Mouse (Mus musculus): ENCODE measurements around the gene Rbfox2. TPM values are rescaled to one million over a fixed set of nuclear protein-coding genes. Genes with fewer than 3 reads are reported as not detected.

Gene Rbfox2
- polyA plus RNA-seq, 1 experiment from 2014 or later: 67.8 TPM

- ATAC-seq (replicated peaks; ENCODE audit: low FRiP score, low TSS enrichment, low read depth): no peak
- H3K9me3 ChIP-seq (ENCODE audit: control insufficient read depth, low read length): no peaks in the 10 kb centered on the region
- no peak overlapping the region for H3K4me3 ChIP-seq (ENCODE audit: low read depth, low read length)
- H3K9ac ChIP-seq (ENCODE audit: low read length): no peak overlapping the region
- no peak overlapping the region for H3K27ac ChIP-seq (ENCODE audit: low read depth)
- no peaks in the 10 kb centered on the region for H3K27me3 ChIP-seq (replicated peaks; ENCODE audit: control insufficient read depth, insufficient read depth, low read length)
- no peak for DNase-seq (ENCODE audit: low spot score)
- no peak overlapping the region for H3K4me2 ChIP-seq (ENCODE audit: low read length)
- peaks cover 76% of the 10 kb centered on the region for H3K36me3 ChIP-seq (ENCODE audit: control insufficient read depth, insufficient read depth, low read length)
- no peaks in the 10 kb centered on the region for H3K4me1 ChIP-seq (replicated peaks; ENCODE audit: control insufficient read depth, insufficient read depth, low read length)
- 88% methylated on average over 6 of the region's 6 CpGs for WGBS
Measured at GRCm38 (mm10) chr15:77097358-77097757, 209.4 kb downstream of the Rbfox2 start.

- Histone ChIP-seq H3K9ac (ENCODE audit: low read length) (no peak overlapping the region), H3K4me2 (ENCODE audit: low read length) (no peak overlapping the region), H3K4me3 (ENCODE audit: low read depth, low read length) (no peak overlapping the region), H3K27ac (ENCODE audit: low read depth) (no peak overlapping the region), H3K9me3 (ENCODE audit: control insufficient read depth, low read length) (no peaks in the 10 kb centered on the region), H3K36me3 (ENCODE audit: control insufficient read depth, insufficient read depth, low read length) (peaks cover 77% of the 10 kb centered on the region), H3K4me1 (replicated peaks; ENCODE audit: control insufficient read depth, insufficient read depth, low read length) (no peaks in the 10 kb centered on the region), H3K27me3 (replicated peaks; ENCODE audit: control insufficient read depth, insufficient read depth, low read length) (no peaks in the 10 kb centered on the region)
- DNase-seq (ENCODE audit: low spot score): no peak
- no peak for ATAC-seq (replicated peaks; ENCODE audit: low FRiP score, low TSS enrichment, low read depth)
- WGBS: 90% methylated on average over 1 of the region's 1 CpGs
Measured at GRCm38 (mm10) chr15:77095216-77095615, 211.6 kb downstream of the Rbfox2 start.

- no peak overlapping the region for H3K27ac ChIP-seq (ENCODE audit: low read depth)
- H3K4me3 ChIP-seq (ENCODE audit: low read depth, low read length): no peak overlapping the region
- DNase-seq (ENCODE audit: low spot score) (no peak), ATAC-seq (replicated peaks; ENCODE audit: low FRiP score, low TSS enrichment, low read depth) (no peak)
- 90% methylated on average over 13 of the region's 13 CpGs for WGBS
- H3K9me3 ChIP-seq (ENCODE audit: control insufficient read depth, low read length): no peaks in the 10 kb centered on the region
- no peaks in the 10 kb centered on the region for H3K27me3 ChIP-seq (replicated peaks; ENCODE audit: control insufficient read depth, insufficient read depth, low read length)
- H3K36me3 ChIP-seq (ENCODE audit: control insufficient read depth, insufficient read depth, low read length): peaks cover 79% of the 10 kb centered on the region
- no peak overlapping the region for H3K4me2 ChIP-seq (ENCODE audit: low read length)
- H3K4me1 ChIP-seq (replicated peaks; ENCODE audit: control insufficient read depth, insufficient read depth, low read length): no peaks in the 10 kb centered on the region
- no peak overlapping the region for H3K9ac ChIP-seq (ENCODE audit: low read length)
Measured at GRCm38 (mm10) chr15:77094431-77094830, 212.4 kb downstream of the Rbfox2 start.

GRCm38 (mm10) chr15:77091394-77091793 is 215.4 kb downstream of the Rbfox2 start:
- no peak overlapping the region for H3K4me3 ChIP-seq (ENCODE audit: low read depth, low read length)
- ATAC-seq (replicated peaks; ENCODE audit: low FRiP score, low TSS enrichment, low read depth): no peak
- no peak for DNase-seq (ENCODE audit: low spot score)
- H3K4me1 ChIP-seq (replicated peaks; ENCODE audit: control insufficient read depth, insufficient read depth, low read length): no peaks in the 10 kb centered on the region
- WGBS: 88% methylated on average over 4 of the region's 4 CpGs
- H3K27me3 ChIP-seq (replicated peaks; ENCODE audit: control insufficient read depth, insufficient read depth, low read length): no peaks in the 10 kb centered on the region
- no peak overlapping the region for H3K9ac ChIP-seq (ENCODE audit: low read length)
- H3K36me3 ChIP-seq (ENCODE audit: control insufficient read depth, insufficient read depth, low read length): peaks cover 74% of the 10 kb centered on the region
- H3K27ac ChIP-seq (ENCODE audit: low read depth): no peak overlapping the region
- no peak overlapping the region for H3K4me2 ChIP-seq (ENCODE audit: low read length)
- no peaks in the 10 kb centered on the region for H3K9me3 ChIP-seq (ENCODE audit: control insufficient read depth, low read length)

- no peak for DNase-seq (ENCODE audit: low spot score)
- Histone ChIP-seq H3K4me2 (ENCODE audit: low read length) (no peak overlapping the region), H3K27me3 (replicated peaks; ENCODE audit: control insufficient read depth, insufficient read depth, low read length) (no peaks in the 10 kb centered on the region), H3K36me3 (ENCODE audit: control insufficient read depth, insufficient read depth, low read length) (peaks cover 70% of the 10 kb centered on the region), H3K4me3 (ENCODE audit: low read depth, low read length) (no peak overlapping the region), H3K9ac (ENCODE audit: low read length) (no peak overlapping the region), H3K9me3 (ENCODE audit: control insufficient read depth, low read length) (no peaks in the 10 kb centered on the region), H3K27ac (ENCODE audit: low read depth) (no peak overlapping the region), H3K4me1 (replicated peaks; ENCODE audit: control insufficient read depth, insufficient read depth, low read length) (no peaks in the 10 kb centered on the region)
- 90% methylated on average over 5 of the region's 5 CpGs for WGBS
- no peak for ATAC-seq (replicated peaks; ENCODE audit: low FRiP score, low TSS enrichment, low read depth)
Measured at GRCm38 (mm10) chr15:77090531-77090930, 216.3 kb downstream of the Rbfox2 start.

GRCm38 (mm10) chr15:77089249-77089648 is 217.6 kb downstream of the Rbfox2 start:
- no peak overlapping the region for H3K4me2 ChIP-seq (ENCODE audit: low read length)
- H3K36me3 ChIP-seq (ENCODE audit: control insufficient read depth, insufficient read depth, low read length): peaks cover 72% of the 10 kb centered on the region
- H3K9me3 ChIP-seq (ENCODE audit: control insufficient read depth, low read length): no peaks in the 10 kb centered on the region
- ATAC-seq (replicated peaks; ENCODE audit: low FRiP score, low TSS enrichment, low read depth) (no peak), DNase-seq (ENCODE audit: low spot score) (no peak)
- no peak overlapping the region for H3K27ac ChIP-seq (ENCODE audit: low read depth)
- no peaks in the 10 kb centered on the region for H3K4me1 ChIP-seq (replicated peaks; ENCODE audit: control insufficient read depth, insufficient read depth, low read length)
- H3K9ac ChIP-seq (ENCODE audit: low read length): no peak overlapping the region
- no peak overlapping the region for H3K4me3 ChIP-seq (ENCODE audit: low read depth, low read length)
- H3K27me3 ChIP-seq (replicated peaks; ENCODE audit: control insufficient read depth, insufficient read depth, low read length): no peaks in the 10 kb centered on the region
- WGBS: 74% methylated on average over 11 of the region's 11 CpGs

- H3K4me2 ChIP-seq (ENCODE audit: low read length): no peak overlapping the region
- H3K9ac ChIP-seq (ENCODE audit: low read length): no peak overlapping the region
- no peak overlapping the region for H3K4me3 ChIP-seq (ENCODE audit: low read depth, low read length)
- H3K9me3 ChIP-seq (ENCODE audit: control insufficient read depth, low read length): no peaks in the 10 kb centered on the region
- DNase-seq (ENCODE audit: low spot score) (no peak), ATAC-seq (replicated peaks; ENCODE audit: low FRiP score, low TSS enrichment, low read depth) (no peak)
- H3K27me3 ChIP-seq (replicated peaks; ENCODE audit: control insufficient read depth, insufficient read depth, low read length): no peaks in the 10 kb centered on the region
- WGBS: 84% methylated on average over 1 of the region's 1 CpGs
- H3K36me3 ChIP-seq (ENCODE audit: control insufficient read depth, insufficient read depth, low read length): peaks cover 77% of the 10 kb centered on the region
- no peaks in the 10 kb centered on the region for H3K4me1 ChIP-seq (replicated peaks; ENCODE audit: control insufficient read depth, insufficient read depth, low read length)
- no peak overlapping the region for H3K27ac ChIP-seq (ENCODE audit: low read depth)
Measured at GRCm38 (mm10) chr15:77086488-77086887, 220.3 kb downstream of the Rbfox2 start.

GRCm38 (mm10) chr15:77085818-77086217 is 221.0 kb downstream of the Rbfox2 start:
- no peak for ATAC-seq (replicated peaks; ENCODE audit: low FRiP score, low TSS enrichment, low read depth)
- Histone ChIP-seq H3K36me3 (ENCODE audit: control insufficient read depth, insufficient read depth, low read length) (peaks cover 77% of the 10 kb centered on the region), H3K4me3 (ENCODE audit: low read depth, low read length) (no peak overlapping the region), H3K27ac (ENCODE audit: low read depth) (no peak overlapping the region), H3K4me1 (replicated peaks; ENCODE audit: control insufficient read depth, insufficient read depth, low read length) (no peaks in the 10 kb centered on the region), H3K9me3 (ENCODE audit: control insufficient read depth, low read length) (no peaks in the 10 kb centered on the region), H3K4me2 (ENCODE audit: low read length) (no peak overlapping the region), H3K27me3 (replicated peaks; ENCODE audit: control insufficient read depth, insufficient read depth, low read length) (no peaks in the 10 kb centered on the region), H3K9ac (ENCODE audit: low read length) (no peak overlapping the region)
- DNase-seq (ENCODE audit: low spot score): no peak
- 89% methylated on average over 7 of the region's 7 CpGs for WGBS

GRCm38 (mm10) chr15:77081454-77081853 is 225.3 kb downstream of the Rbfox2 start:
- no peak overlapping the region for H3K4me3 ChIP-seq (ENCODE audit: low read depth, low read length)
- DNase-seq (ENCODE audit: low spot score) (no peak), ATAC-seq (replicated peaks; ENCODE audit: low FRiP score, low TSS enrichment, low read depth) (no peak)
- H3K36me3 ChIP-seq (ENCODE audit: control insufficient read depth, insufficient read depth, low read length): peaks cover 78% of the 10 kb centered on the region
- H3K4me2 ChIP-seq (ENCODE audit: low read length): no peak overlapping the region
- H3K27me3 ChIP-seq (replicated peaks; ENCODE audit: control insufficient read depth, insufficient read depth, low read length): no peaks in the 10 kb centered on the region
- no peak overlapping the region for H3K27ac ChIP-seq (ENCODE audit: low read depth)
- H3K9ac ChIP-seq (ENCODE audit: low read length): no peak overlapping the region
- 90% methylated on average over 5 of the region's 5 CpGs for WGBS
- H3K9me3 ChIP-seq (ENCODE audit: control insufficient read depth, low read length): no peaks in the 10 kb centered on the region
- H3K4me1 ChIP-seq (replicated peaks; ENCODE audit: control insufficient read depth, insufficient read depth, low read length): no peaks in the 10 kb centered on the region
